Mouse (Mus musculus) intestine, postnatal 0 days (tissue): ENCODE measurements at regions not wholly inside any gene's neighbourhood (a gene's known extent, or its start where the extent isn't known, plus 50 kb on each side); places are given as distances from the start of the nearest gene placed in this dataset.

ENCODE experiments used
- ATAC-seq: fragments of 200-750 bp; cut with Nextera tagmentation; 2 replicates; pipeline ENCODE4 v1.8.0; 2017; ENCODE audit warnings: mild to moderate bottlenecking, moderate TSS enrichment, moderate library complexity
- H3K27ac ChIP-seq: fragments of 300-500 bp; sonication (generic); 2 replicates; pipeline ENCODE4 v1.5.1; 2014; ENCODE audit warnings: mild to moderate bottlenecking, low read depth, low read length, moderate library complexity
- H3K27me3 ChIP-seq: fragments of 300-500 bp; sonication (generic); replicated peaks from 2 replicates; pipeline ENCODE4 v1.6.1; 2014; ENCODE audit warnings: low read length, mixed read lengths; ENCODE audit not compliant: control insufficient read depth, insufficient read depth
- H3K36me3 ChIP-seq: fragments of 300-500 bp; sonication (generic); 2 replicates; pipeline ENCODE4 v1.6.1; 2014; ENCODE audit warnings: mild to moderate bottlenecking, moderate library complexity; ENCODE audit not compliant: control insufficient read depth, insufficient read depth
- H3K4me1 ChIP-seq: fragments of 300-500 bp; sonication (generic); replicated peaks from 2 replicates; pipeline ENCODE4 v1.6.1; 2014; ENCODE audit warnings: antibody characterized with exemption, low read length, mixed read lengths; ENCODE audit not compliant: control insufficient read depth, insufficient read depth
- H3K4me2 ChIP-seq: fragments of 300-500 bp; sonication (generic); replicated peaks from 2 replicates; pipeline ENCODE4 v1.6.1; 2014; ENCODE audit warnings: low read depth, mild to moderate bottlenecking, moderate library complexity
- H3K4me3 ChIP-seq: fragments of 300-500 bp; sonication (generic); 2 replicates; pipeline ENCODE4 v1.5.1; 2014; ENCODE audit warnings: low read depth, low read length
- H3K9ac ChIP-seq: fragments of 300-500 bp; sonication (generic); 2 replicates; pipeline ENCODE4 v1.6.1; 2014; ENCODE audit warnings: mild to moderate bottlenecking, low read depth, low read length
- H3K9me3 ChIP-seq: fragments of 300-500 bp; sonication (generic); 2 replicates; pipeline ENCODE4 v1.6.1; 2016; ENCODE audit warnings: mixed run types; ENCODE audit not compliant: control insufficient read depth
- CTCF ChIP-seq: sonication (generic); IDR thresholded peaks from 2 replicates; pipeline ENCODE4 v1.5.1; 2016; ENCODE audit warnings: low read depth, mild to moderate bottlenecking, control low read depth, antibody characterized with exemption, moderate library complexity
- WGBS: fragments of 180-500 bp; shearing (Covaris S2); extraction: QIAGEN DNeasy Blood & Tissue Kit; methylation state at CpG from one replicate; pipeline ENCODE4 v1.1.7; 2014; 5-methylcytosine and 5-hydroxymethylcytosine counted together

- Histone ChIP-seq H3K9ac (no peak overlapping the region), H3K36me3 (no peaks in the 10 kb centered on the region), H3K4me2 (no peak overlapping the region), H3K4me3 (no peak overlapping the region), H3K27me3 (no peaks in the 10 kb centered on the region), H3K27ac (no peak overlapping the region), H3K9me3 (no peaks in the 10 kb centered on the region), H3K4me1 (no peaks in the 10 kb centered on the region)
- no peak for TF ChIP-seq CTCF
- 92% methylated on average over 6 of the region's 6 CpGs for WGBS
- no peak for ATAC-seq
Observed at GRCm38 (mm10) chr3:128104516-128104915, 208.4 kb upstream of the Fam241a start.

GRCm38 (mm10) chr3:128093046-128093445 is 196.9 kb upstream of the Fam241a start:
- H3K9me3 ChIP-seq, result no peaks in the 10 kb centered on the region
- no peaks in the 10 kb centered on the region for H3K27me3 ChIP-seq
- no peak for ATAC-seq
- no peak overlapping the region for H3K4me3 ChIP-seq
- H3K36me3 ChIP-seq, result no peaks in the 10 kb centered on the region
- H3K4me2 ChIP-seq, result no peak overlapping the region
- no peak for TF ChIP-seq CTCF
- no peak overlapping the region for H3K27ac ChIP-seq
- no peak overlapping the region for H3K9ac ChIP-seq
- H3K4me1 ChIP-seq, result no peaks in the 10 kb centered on the region

GRCm38 (mm10) chr3:128088207-128088606 is 192.1 kb upstream of the Fam241a start:
- Histone ChIP-seq H3K4me3 (no peak overlapping the region), H3K36me3 (no peaks in the 10 kb centered on the region), H3K27me3 (no peaks in the 10 kb centered on the region), H3K9ac (no peak overlapping the region), H3K9me3 (no peaks in the 10 kb centered on the region), H3K4me2 (no peak overlapping the region), H3K4me1 (no peaks in the 10 kb centered on the region), H3K27ac (no peak overlapping the region)
- peak; percentile 57; the same call in 1 of the 2 replicates for ATAC-seq
- TF ChIP-seq CTCF, result peak; percentile 80
- 35% methylated on average over 4 of the region's 4 CpGs for WGBS

GRCm38 (mm10) chr3:128087163-128087562 is 191.0 kb upstream of the Fam241a start:
- Histone ChIP-seq H3K36me3 (no peaks in the 10 kb centered on the region), H3K9me3 (no peaks in the 10 kb centered on the region), H3K27ac (no peak overlapping the region), H3K27me3 (no peaks in the 10 kb centered on the region), H3K4me3 (no peak overlapping the region), H3K9ac (no peak overlapping the region), H3K4me2 (no peak overlapping the region), H3K4me1 (no peaks in the 10 kb centered on the region)
- TF ChIP-seq CTCF, result no peak
- 79% methylated on average over 10 of the region's 10 CpGs for WGBS
- ATAC-seq, result no peak

GRCm38 (mm10) chr3:128082463-128082862 is 186.3 kb upstream of the Fam241a start:
- TF ChIP-seq CTCF, result no peak
- ATAC-seq, result no peak
- WGBS, result 86% methylated on average over 6 of the region's 6 CpGs
- no peaks in the 10 kb centered on the region for H3K4me1 ChIP-seq
- no peak overlapping the region for H3K9ac ChIP-seq
- no peaks in the 10 kb centered on the region for H3K9me3 ChIP-seq
- no peaks in the 10 kb centered on the region for H3K27me3 ChIP-seq
- H3K36me3 ChIP-seq, result no peaks in the 10 kb centered on the region
- no peak overlapping the region for H3K4me2 ChIP-seq
- H3K27ac ChIP-seq, result no peak overlapping the region
- no peak overlapping the region for H3K4me3 ChIP-seq

- 71% methylated on average over 1 of the region's 1 CpGs for WGBS
- Histone ChIP-seq H3K9ac (no peak overlapping the region), H3K4me1 (no peaks in the 10 kb centered on the region), H3K4me2 (no peak overlapping the region), H3K9me3 (no peaks in the 10 kb centered on the region), H3K27ac (no peak overlapping the region), H3K4me3 (no peak overlapping the region), H3K36me3 (no peaks in the 10 kb centered on the region), H3K27me3 (no peaks in the 10 kb centered on the region)
- TF ChIP-seq CTCF, result no peak
- no peak for ATAC-seq
Observed at GRCm38 (mm10) chr3:128081430-128081829, 185.3 kb upstream of the Fam241a start.

- Histone ChIP-seq H3K4me2 (no peak overlapping the region), H3K36me3 (no peaks in the 10 kb centered on the region), H3K27me3 (no peaks in the 10 kb centered on the region), H3K4me1 (no peaks in the 10 kb centered on the region), H3K27ac (no peak overlapping the region), H3K4me3 (no peak overlapping the region), H3K9ac (no peak overlapping the region), H3K9me3 (no peaks in the 10 kb centered on the region)
- ATAC-seq, result no peak
- no peak for TF ChIP-seq CTCF
- 60% methylated on average over 4 of the region's 4 CpGs for WGBS
Observed at GRCm38 (mm10) chr3:128067861-128068260, 171.7 kb upstream of the Fam241a start.
